Mouse (Mus musculus): ENCODE data around the gene Nme3.

Gene Nme3

DNA sequence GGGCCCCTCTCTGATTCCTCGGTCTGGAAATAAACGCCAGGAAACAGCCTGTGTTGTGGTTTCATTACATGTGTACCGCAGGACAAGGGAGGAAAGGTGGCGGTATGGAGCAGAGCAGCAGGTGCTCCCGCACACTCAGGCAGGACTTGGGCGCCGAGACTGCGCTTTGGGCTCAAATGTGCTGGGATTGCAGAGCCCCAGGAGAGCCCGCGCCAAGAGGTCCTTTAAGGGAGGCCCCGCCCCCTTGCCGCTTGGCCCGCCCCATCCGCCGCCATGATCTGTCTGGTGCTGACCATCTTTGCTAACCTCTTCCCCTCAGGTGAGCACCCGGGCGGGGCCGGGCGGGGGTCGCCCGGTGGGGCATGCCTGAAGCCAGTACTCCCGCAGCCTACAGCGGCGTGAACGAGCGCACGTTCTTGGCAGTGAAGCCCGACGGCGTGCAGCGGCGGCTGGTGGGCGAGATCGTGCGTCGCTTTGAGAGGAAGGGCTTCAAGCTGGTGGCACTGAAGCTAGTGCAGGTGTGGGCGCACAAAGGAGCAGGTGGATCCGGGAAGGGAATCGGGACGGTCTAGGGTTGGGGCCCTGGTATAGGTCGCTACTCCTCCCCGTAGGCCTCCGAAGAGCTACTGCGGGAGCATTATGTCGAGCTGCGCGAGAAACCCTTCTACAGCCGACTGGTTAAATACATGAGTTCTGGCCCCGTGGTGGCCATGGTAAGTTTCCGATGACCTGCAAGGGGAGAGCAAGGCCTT is at the start of gene Nme3:
Gene Nme3, plus strand, starts transcription at position 260 of the 752 bp plus-strand sequence.
- in situ Hi-C loops (cut with MboI; ENCODE audit: low pct_unique_long_range_greater_than_20kb in 1 of 2, low sequenced_read_pairs in 2 of 2, unreplicated experiment in 1 of 2) = no loop called here

DNA sequence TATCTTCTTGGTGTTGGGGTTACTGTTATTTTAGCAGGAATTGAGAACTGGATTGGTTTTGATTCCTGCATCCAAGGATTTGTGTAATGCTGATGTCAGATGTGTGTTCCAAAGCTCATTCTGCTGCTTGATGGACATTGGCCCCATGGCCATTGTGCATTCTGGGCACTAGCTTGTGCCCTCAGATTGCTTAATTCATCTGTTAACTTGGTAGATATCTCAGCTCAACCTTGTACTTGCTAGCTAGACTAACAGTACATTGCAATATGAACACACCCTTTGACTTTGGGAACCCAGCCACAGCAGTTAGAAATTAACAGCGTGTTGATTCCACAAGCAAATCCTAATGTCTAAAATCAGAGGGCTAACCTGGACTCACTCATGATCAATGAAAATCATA is 48.9 kb upstream of the Nme3 start:
- in situ Hi-C loops (cut with MboI; ENCODE audit: low pct_unique_long_range_greater_than_20kb in 1 of 2, low sequenced_read_pairs in 2 of 2, unreplicated experiment in 1 of 2) = no loop called here

DNA sequence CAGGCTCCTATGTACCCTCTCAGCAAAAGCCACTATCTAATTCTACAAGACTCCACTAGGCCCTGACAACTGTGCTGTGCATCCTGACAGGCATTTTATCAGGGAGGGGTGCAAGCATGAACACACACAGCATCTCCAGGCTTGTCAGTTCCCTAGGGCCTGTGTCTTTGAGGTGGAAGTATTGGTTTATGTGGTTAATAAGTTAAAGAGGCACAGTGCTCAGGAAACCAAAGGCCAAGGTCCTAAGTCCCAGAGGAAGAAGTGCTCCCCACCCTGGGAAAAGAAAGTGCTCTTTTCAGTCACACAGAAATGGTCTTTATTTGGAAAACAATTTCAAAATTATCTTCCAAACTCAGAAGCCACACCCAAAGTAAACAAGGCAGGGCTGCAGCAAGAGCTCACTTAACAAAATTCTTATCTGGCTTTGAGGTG is 47.7 kb upstream of the Nme3 start:
- in situ Hi-C loops (cut with MboI; ENCODE audit: low pct_unique_long_range_greater_than_20kb in 1 of 2, low sequenced_read_pairs in 2 of 2, unreplicated experiment in 1 of 2) = no loop called here

DNA sequence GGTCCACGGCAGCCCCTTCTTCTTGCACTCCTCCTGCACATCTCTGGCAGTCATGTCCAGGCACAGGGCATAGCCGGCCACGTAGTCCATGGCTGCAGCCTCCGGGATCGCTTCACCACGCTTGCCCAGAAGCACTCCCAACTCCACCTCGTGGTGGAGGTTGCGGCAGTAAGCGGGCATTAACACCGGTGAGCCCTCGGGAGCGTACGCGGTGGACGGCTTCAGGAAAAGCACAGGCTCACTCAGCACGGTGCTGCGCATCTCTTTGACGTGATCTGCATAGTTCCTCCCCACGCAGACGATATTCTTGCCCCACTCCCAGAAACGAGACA is 46.6 kb upstream of the Nme3 start:
- in situ Hi-C loops (cut with MboI; ENCODE audit: low pct_unique_long_range_greater_than_20kb in 1 of 2, low sequenced_read_pairs in 2 of 2, unreplicated experiment in 1 of 2) = no loop called here

DNA sequence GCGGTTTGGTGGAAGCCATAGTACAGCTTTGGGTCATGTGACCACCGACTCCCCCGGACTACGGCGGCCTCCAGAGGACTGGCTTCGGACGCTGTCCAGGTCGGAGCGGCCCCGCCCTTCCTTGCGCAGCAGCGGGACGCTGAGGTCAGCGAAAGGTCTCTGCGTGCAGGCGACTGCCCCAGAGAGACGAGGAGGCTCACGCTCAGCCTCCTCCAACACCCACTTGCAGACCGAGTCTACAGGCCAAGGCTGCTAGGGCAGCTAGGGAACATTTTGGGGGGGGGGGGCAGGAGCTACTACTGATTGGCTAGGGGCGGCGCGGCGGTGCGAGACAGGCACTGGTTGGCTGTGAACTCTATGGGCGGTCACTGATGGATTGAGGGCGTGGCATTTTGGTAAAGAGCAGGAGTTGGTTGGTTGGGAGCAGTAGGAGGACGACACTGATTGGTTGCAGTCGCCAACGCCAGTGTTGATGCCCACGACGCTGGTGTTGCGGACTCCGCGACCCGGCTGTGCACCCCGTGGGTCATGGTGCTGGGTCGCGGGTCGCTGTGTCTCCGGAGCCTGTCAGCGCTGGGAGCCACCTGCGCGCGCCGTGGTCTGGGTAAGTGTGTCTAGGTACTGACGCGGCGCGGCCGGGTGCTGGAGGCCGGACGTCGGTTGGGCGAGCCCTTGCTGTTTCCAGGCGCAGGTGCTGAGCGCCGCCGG is 46.1 kb upstream of the Nme3 start, which contains the start of gene Fahd1:
Gene Fahd1, minus strand, starts transcription at position 300 of the 708 bp plus-strand sequence.
- in situ Hi-C loops (cut with MboI; ENCODE audit: low pct_unique_long_range_greater_than_20kb in 1 of 2, low sequenced_read_pairs in 2 of 2, unreplicated experiment in 1 of 2) = no loop called here

DNA sequence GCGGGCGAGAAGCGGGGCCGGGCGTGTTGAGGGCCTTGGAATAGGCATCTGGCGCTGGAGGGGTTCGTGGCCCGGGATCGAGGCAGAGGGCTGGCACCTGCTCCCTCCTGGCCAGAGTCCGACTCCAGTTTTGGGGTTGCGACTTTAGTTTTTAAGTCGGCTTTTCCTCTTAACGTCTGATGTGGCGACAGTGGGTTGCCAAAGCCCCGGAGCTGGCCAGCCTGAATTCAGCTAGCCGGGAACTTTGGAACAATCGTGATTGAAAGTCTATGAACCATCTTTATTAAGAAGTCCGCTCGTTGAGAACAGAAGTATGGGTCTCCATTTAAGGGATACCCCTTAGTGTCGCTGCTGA is 45.5 kb upstream of the Nme3 start:
- in situ Hi-C loops (cut with MboI; ENCODE audit: low pct_unique_long_range_greater_than_20kb in 1 of 2, low sequenced_read_pairs in 2 of 2, unreplicated experiment in 1 of 2) = no loop called here

DNA sequence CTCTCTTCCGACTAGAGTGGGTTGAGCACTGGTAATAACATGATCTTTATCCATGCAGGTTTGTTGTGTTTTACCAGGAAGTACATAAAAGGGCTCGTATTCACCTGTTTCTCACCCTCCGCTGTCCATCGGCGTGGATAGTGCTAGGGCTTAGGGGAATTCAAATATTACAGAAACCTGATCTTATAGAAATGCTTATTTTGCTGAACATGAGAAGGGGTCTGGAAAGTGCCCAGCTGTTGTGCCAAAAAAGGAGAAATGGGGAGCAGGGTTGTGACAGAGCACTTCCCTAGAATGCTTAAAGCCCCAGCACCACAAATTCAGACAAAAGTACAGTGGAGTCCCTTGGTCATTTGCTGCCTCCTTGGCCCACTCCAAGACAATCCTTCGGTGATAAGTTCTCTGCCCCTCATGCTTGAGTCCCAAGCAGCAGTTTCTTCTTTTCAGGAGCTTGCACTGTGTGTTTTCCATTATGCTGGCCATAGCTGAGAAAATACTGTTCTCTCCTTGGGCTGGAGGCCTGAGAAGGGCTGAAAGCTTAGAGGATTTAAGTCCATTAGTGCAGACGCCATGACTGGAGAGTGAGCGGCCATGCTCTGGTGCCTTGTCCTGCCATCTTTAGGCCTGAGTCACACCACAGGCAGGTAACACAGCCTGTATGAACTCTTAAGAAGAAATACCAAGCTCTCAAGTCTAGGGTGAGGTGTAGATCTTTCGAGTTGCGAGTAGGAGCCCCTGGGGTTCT is 44.7 kb upstream of the Nme3 start:
- in situ Hi-C loops (cut with MboI; ENCODE audit: low pct_unique_long_range_greater_than_20kb in 1 of 2, low sequenced_read_pairs in 2 of 2, unreplicated experiment in 1 of 2) = no loop called here

DNA sequence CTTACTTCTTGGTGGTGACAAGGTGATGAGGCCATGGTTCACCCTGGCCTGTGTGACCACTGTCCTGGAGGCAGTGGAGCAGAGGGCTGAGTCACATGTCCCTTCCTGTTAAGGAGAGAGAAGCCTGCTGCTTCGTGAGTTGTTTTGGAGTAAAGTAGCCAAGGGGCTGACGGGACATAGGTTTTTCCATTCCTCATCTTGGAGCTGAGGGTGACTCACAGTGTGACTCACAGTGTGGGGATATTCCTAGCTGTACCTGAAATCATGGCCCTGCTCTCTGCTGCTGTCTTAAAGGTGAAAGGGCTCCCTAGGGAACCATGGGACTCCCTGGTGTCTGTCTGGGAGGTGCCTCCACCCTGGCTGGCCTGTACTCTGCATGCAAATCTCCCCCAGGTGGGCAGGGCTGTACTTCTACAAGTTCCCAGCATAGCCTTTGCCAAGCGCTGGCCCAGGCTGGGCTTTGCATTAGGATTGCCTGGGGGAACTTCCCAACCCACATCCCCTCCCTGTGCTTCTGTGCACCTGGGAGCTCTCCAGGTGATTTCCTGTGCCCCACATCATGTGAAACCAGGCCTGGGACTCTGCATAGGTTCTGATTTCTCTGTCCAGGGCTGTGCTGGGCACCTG is 40.3 kb upstream of the Nme3 start:
- in situ Hi-C loops (cut with MboI; ENCODE audit: low pct_unique_long_range_greater_than_20kb in 1 of 2, low sequenced_read_pairs in 2 of 2, unreplicated experiment in 1 of 2) = no loop called here

DNA sequence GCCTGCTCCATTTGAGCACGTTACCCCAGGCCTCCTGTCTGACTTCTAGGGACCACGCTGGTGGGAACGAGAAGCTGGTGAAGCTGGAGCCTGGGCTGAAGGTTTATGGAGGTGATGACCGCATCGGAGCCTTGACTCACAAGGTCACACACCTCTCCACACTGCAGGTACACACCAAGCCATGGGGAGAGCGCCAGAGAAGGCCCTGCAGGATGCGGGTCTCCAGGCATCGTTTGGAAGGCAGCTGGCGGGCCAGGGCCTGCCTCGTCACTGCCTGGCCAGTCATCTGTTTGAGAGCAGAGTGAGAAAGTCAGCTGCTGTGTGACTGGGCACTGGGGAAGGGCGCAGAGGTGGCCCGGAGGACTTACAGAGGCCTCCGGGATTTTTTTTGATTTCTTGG is 39.7 kb upstream of the Nme3 start:
- in situ Hi-C loops (cut with MboI; ENCODE audit: low pct_unique_long_range_greater_than_20kb in 1 of 2, low sequenced_read_pairs in 2 of 2, unreplicated experiment in 1 of 2) = no loop called here

DNA sequence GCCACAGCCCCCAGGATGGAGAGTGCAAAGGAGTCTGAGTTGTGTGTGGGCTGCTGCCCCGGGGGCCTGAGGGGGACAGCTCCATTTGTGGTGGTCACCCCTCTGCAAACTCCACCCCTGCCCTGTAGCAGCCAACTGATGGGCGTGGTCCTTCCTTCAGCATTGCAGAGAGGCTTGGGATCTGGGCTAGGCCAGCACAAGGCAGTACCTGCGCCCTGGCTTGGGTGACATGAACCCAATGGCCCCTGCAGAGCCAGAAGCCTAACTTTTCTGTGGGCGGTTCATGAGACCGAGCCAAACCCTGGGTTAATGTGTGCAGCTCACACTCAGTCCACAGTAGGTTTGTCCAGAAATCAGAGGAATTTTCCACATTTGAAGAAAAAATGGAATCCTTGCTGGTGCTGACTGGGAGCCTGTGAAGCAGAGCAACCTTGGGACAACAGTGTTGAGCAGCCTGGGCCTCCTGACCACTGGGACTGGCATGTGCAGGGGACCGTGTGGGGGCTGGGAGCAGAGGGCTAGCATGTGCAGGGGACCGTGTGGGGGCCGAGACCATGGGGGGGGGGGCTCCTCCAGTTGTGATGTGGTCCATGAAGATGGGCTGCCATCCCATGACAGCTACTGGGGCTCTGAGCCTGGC is 38.3 kb upstream of the Nme3 start:
- in situ Hi-C loops (cut with MboI; ENCODE audit: low pct_unique_long_range_greater_than_20kb in 1 of 2, low sequenced_read_pairs in 2 of 2, unreplicated experiment in 1 of 2) = no loop called here

DNA sequence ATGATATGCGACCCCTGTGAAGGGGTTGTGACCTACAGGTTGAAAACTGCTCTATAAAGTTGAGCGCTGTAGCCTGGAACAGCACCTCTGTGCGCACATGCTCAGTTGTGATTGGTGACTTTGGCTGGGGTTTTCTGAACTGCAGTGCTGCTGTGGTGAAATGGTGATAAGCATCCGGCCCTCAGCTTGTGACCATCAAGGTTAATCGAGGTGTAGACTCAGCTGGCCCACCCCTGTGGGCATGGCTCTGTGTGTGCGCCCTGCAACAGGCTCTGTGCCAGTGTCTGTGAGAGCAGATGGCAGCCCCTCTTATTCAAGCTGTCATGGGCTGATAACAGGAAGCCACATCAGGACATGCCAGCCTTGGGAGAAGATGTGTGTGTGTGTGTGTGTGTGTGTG is 37.3 kb upstream of the Nme3 start:
- in situ Hi-C loops (cut with MboI; ENCODE audit: low pct_unique_long_range_greater_than_20kb in 1 of 2, low sequenced_read_pairs in 2 of 2, unreplicated experiment in 1 of 2) = no loop called here

DNA sequence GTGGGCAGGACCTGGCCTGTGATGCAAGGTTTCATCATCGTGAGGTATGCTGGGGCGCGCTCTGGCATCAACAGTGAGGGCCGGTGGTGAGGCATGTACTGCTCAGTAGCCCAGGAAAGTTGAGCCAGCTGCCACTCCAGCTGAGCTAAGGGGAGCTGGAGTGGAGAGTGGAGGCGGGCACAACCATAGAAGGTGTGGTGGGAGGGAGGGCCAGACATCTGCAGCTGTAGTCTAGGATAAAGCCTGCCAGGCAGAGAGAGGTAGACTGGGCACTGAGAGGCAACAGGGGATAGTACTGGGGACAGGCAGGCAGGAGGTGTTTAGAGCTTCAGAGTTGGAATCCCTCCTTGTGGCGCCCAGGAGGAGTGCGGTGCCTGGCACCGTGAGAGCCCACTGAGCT is 36.2 kb upstream of the Nme3 start:
- in situ Hi-C loops (cut with MboI; ENCODE audit: low pct_unique_long_range_greater_than_20kb in 1 of 2, low sequenced_read_pairs in 2 of 2, unreplicated experiment in 1 of 2) = no loop called here

DNA sequence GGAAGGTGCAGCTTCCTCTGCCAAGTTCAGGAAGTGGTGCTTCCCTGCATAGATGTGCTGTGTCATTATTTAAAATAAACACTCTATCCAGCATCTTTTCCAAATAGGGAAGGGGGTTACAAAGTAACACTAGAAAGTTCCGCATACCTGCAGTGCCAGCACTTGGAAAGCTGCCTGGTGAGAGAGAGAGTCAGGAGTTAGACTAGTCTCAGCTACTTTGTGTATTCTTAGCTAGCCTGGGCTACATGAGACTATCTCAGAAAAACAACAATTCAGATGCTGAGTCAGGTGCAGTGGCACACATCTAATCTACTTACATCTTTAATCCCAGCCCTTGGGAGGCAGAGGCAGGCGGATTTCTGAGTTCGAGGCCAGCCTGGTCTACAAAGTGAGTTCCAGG is 34.5 kb upstream of the Nme3 start:
- in situ Hi-C loops (cut with MboI; ENCODE audit: low pct_unique_long_range_greater_than_20kb in 1 of 2, low sequenced_read_pairs in 2 of 2, unreplicated experiment in 1 of 2) = no loop called here

DNA sequence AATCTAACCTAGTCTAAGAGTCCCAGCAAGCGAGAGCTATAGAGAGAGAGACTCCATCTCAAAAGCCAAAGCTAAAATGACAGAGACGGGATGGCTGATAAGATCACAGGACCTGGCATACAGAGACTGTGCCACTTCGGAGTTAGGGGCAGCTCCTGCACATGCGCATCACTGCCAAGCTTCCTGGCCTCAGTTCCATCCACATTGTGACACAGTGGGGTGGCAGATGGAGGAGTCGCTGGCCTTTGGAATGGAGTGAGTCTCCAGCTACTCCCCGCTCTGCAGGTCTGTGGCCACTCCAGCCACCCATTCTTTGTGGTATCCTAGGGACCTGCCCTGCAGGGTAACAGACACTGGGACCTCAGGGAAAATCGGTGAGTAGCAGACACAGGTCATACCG is 30.5 kb upstream of the Nme3 start, which contains the start of gene Igfals:
Gene Igfals, plus strand, starts transcription at position 222 of the 400 bp plus-strand sequence.
- in situ Hi-C loops (cut with MboI; ENCODE audit: low pct_unique_long_range_greater_than_20kb in 1 of 2, low sequenced_read_pairs in 2 of 2, unreplicated experiment in 1 of 2) = no loop called here

DNA sequence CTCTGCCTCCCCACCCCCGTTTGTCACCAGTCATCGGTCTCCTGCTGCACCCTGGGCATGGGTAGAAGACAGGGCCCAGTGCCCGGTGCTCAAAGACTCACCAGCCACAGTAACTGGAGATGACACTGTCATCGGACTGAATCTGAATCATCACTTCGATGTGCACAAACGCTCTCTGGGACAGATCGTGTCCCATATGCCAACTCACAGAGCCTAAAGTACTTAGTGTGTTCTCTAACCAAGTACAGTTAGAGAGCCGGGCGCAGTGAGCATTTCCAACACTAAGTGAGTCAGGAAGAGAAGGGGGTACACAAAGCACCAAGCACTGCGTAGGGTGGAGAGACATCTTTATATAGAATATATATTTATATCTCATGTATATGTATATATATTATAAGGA is 28.4 kb upstream of the Nme3 start:
- in situ Hi-C loops (cut with MboI; ENCODE audit: low pct_unique_long_range_greater_than_20kb in 1 of 2, low sequenced_read_pairs in 2 of 2, unreplicated experiment in 1 of 2) = no loop called here

DNA sequence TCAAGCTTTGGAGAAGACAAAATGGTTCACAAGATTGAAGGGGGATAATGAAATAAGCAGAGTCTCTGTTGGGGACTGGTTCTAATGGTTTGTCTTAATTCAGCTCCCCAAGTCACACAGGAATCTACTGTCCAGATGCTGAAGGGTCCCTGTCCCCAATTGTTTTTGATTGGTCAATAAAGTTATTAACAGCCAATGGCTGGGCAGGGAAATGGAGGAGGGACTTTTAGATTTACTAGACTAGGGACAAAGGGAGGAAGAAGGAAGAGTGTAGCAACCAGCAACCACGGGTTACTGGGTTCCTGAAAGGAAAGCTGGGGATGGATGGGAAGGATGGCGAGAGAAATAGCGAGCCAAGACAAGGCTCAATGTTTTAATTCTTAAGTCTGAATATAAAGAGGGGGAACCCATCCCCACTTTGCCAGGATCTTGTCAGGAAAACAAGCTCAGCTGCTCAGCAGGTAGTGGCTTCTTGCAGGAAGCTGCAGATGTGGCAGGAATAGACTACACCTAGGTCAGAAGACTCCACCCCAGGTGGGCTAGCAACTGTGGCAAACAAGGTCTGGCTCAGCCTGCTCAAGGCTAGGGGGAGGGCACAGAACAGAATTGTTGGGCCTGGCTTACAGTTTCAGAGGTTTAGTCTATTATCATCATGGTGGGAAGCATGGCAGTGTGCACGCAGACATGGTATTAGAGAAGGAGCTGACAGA is 22.4 kb upstream of the Nme3 start:
- in situ Hi-C loops (cut with MboI; ENCODE audit: low pct_unique_long_range_greater_than_20kb in 1 of 2, low sequenced_read_pairs in 2 of 2, unreplicated experiment in 1 of 2) = no loop called here

DNA sequence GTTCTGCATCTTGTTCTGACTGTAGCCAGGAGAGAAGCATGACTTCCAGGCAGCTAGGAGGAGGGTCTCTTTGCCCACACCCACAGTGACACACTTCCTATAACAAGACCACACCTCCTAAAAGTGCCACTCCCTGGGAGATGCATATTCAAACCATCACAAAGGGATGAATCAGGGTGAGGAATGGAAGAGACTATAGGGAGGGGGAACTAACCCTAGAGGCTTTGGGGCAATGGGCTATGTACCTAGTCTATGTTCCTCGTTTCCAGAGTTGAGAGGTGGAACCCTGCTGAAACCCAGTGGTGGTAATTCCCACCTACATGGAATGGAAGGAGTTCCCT is 21.9 kb upstream of the Nme3 start:
- in situ Hi-C loops (cut with MboI; ENCODE audit: low pct_unique_long_range_greater_than_20kb in 1 of 2, low sequenced_read_pairs in 2 of 2, unreplicated experiment in 1 of 2) = no loop called here

DNA sequence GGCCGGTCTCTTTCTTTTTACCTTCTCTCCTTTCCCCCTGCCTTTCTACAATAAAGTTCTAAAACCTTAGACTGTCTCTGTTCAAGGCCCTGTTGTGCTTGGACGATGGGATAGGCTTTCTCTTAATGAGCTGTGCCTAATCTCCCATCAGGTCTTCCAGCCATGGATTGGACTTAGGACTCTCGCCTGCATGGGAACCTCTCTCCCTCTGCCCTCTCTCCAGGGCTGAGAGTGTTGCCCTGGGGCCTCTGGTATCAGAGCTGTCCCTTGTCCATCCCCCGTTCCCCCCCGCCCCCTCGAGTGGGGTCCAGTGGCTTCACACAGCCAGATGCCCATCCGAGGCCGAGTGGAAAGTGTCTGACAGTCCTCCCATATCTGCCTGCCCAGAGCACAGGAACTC is 21.3 kb upstream of the Nme3 start:
- in situ Hi-C loops (cut with MboI; ENCODE audit: low pct_unique_long_range_greater_than_20kb in 1 of 2, low sequenced_read_pairs in 2 of 2, unreplicated experiment in 1 of 2) = no loop called here
